Mouse (Mus musculus): ENCODE results near the gene Fsip1. TPM values are rescaled to one million over a fixed set of nuclear protein-coding genes. Genes with fewer than 3 reads are reported as not detected.

The Fsip1 gene
- polyA plus RNA-seq, 2 experiments: 0.32 to 0.40 TPM

GRCm38 (mm10) chr2:118165691-118166090, 91.1 kb downstream of the Fsip1 start:
- WGBS: 83% methylated on average over 2 of the region's 2 CpGs
- H3K9me3 ChIP-seq (ENCODE audit: control insufficient read depth, low read length): no peaks in the 10 kb centered on the region
- H3K4me3 ChIP-seq (replicated peaks; ENCODE audit: low read length): no peak overlapping the region
- peaks cover 31% of the 10 kb centered on the region for H3K4me1 ChIP-seq (ENCODE audit: control insufficient read depth, insufficient read depth, low read length)
- H3K9ac ChIP-seq (ENCODE audit: low read depth, low read length, severe bottlenecking): no peak overlapping the region
- no peak for TF ChIP-seq POLR2A (IDR thresholded peaks at IDR 0.05; ENCODE audit: borderline replicate concordance, extremely low read depth, insufficient read depth, insufficient read length)
- H3K36me3 ChIP-seq (ENCODE audit: control insufficient read depth, insufficient read depth, low read length): no peaks in the 10 kb centered on the region
- ATAC-seq (ENCODE audit: low FRiP score, low read depth) (no peak), DNase-seq (ENCODE audit: low spot score) (no peak)
- H3K27me3 ChIP-seq (ENCODE audit: control insufficient read depth, insufficient read depth, low read length): no peaks in the 10 kb centered on the region
- H3K4me2 ChIP-seq (replicated peaks; ENCODE audit: low read depth, low read length, severe bottlenecking): no peak overlapping the region
- no peak overlapping the region for H3K27ac ChIP-seq (replicated peaks; ENCODE audit: low read depth, low read length)

- Histone ChIP-seq H3K4me1 (ENCODE audit: control insufficient read depth, insufficient read depth, low read length) (peaks cover 47% of the 10 kb centered on the region), H3K4me2 (replicated peaks; ENCODE audit: low read depth, low read length, severe bottlenecking) (no peak overlapping the region), H3K27me3 (ENCODE audit: control insufficient read depth, insufficient read depth, low read length) (no peaks in the 10 kb centered on the region), H3K9ac (ENCODE audit: low read depth, low read length, severe bottlenecking) (no peak overlapping the region), H3K9me3 (ENCODE audit: control insufficient read depth, low read length) (no peaks in the 10 kb centered on the region), H3K36me3 (ENCODE audit: control insufficient read depth, insufficient read depth, low read length) (no peaks in the 10 kb centered on the region), H3K27ac (replicated peaks; ENCODE audit: low read depth, low read length) (no peak overlapping the region), H3K4me3 (replicated peaks; ENCODE audit: low read length) (no peak overlapping the region)
- no peak for ATAC-seq (ENCODE audit: low FRiP score, low read depth)
- no peak for TF ChIP-seq POLR2A (IDR thresholded peaks at IDR 0.05; ENCODE audit: borderline replicate concordance, extremely low read depth, insufficient read depth, insufficient read length)
- WGBS: 45% methylated on average over 6 of the region's 6 CpGs
- no peak for DNase-seq (ENCODE audit: low spot score)
Observed at GRCm38 (mm10) chr2:118164137-118164536, 92.6 kb downstream of the Fsip1 start.

- peak overlapping the region; percentile 56; the same call in 1 of the 2 replicates for H3K27ac ChIP-seq (replicated peaks; ENCODE audit: low read depth, low read length)
- no peak overlapping the region for H3K4me3 ChIP-seq (replicated peaks; ENCODE audit: low read length)
- 23% methylated on average over 5 of the region's 5 CpGs for WGBS
- no peak overlapping the region for H3K4me2 ChIP-seq (replicated peaks; ENCODE audit: low read depth, low read length, severe bottlenecking)
- DNase-seq (ENCODE audit: low spot score) (no peak), ATAC-seq (ENCODE audit: low FRiP score, low read depth) (no peak)
- H3K4me1 ChIP-seq (ENCODE audit: control insufficient read depth, insufficient read depth, low read length): peaks cover 56% of the 10 kb centered on the region
- no peaks in the 10 kb centered on the region for H3K36me3 ChIP-seq (ENCODE audit: control insufficient read depth, insufficient read depth, low read length)
- H3K27me3 ChIP-seq (ENCODE audit: control insufficient read depth, insufficient read depth, low read length): no peaks in the 10 kb centered on the region
- no peaks in the 10 kb centered on the region for H3K9me3 ChIP-seq (ENCODE audit: control insufficient read depth, low read length)
- TF ChIP-seq POLR2A (IDR thresholded peaks at IDR 0.05; ENCODE audit: borderline replicate concordance, extremely low read depth, insufficient read depth, insufficient read length): no peak
- H3K9ac ChIP-seq (ENCODE audit: low read depth, low read length, severe bottlenecking): no peak overlapping the region
Observed at GRCm38 (mm10) chr2:118162486-118162885, 94.3 kb downstream of the Fsip1 start.

GRCm38 (mm10) chr2:118160991-118161390, 95.8 kb downstream of the Fsip1 start:
- H3K4me3 ChIP-seq (replicated peaks; ENCODE audit: low read length): no peak overlapping the region
- H3K9ac ChIP-seq (ENCODE audit: low read depth, low read length, severe bottlenecking): no peak overlapping the region
- no peaks in the 10 kb centered on the region for H3K36me3 ChIP-seq (ENCODE audit: control insufficient read depth, insufficient read depth, low read length)
- H3K4me2 ChIP-seq (replicated peaks; ENCODE audit: low read depth, low read length, severe bottlenecking): no peak overlapping the region
- TF ChIP-seq POLR2A (IDR thresholded peaks at IDR 0.05; ENCODE audit: borderline replicate concordance, extremely low read depth, insufficient read depth, insufficient read length): no peak
- peaks cover 56% of the 10 kb centered on the region for H3K4me1 ChIP-seq (ENCODE audit: control insufficient read depth, insufficient read depth, low read length)
- H3K27me3 ChIP-seq (ENCODE audit: control insufficient read depth, insufficient read depth, low read length): no peaks in the 10 kb centered on the region
- no peak for DNase-seq (ENCODE audit: low spot score)
- peak overlapping the region; percentile 40; the same call in 1 of the 2 replicates for H3K27ac ChIP-seq (replicated peaks; ENCODE audit: low read depth, low read length)
- H3K9me3 ChIP-seq (ENCODE audit: control insufficient read depth, low read length): no peaks in the 10 kb centered on the region
- WGBS: 76% methylated on average over 2 of the region's 2 CpGs
- no peak for ATAC-seq (ENCODE audit: low FRiP score, low read depth)

- DNase-seq (ENCODE audit: low spot score) (no peak), ATAC-seq (ENCODE audit: low FRiP score, low read depth) (no peak)
- TF ChIP-seq POLR2A (IDR thresholded peaks at IDR 0.05; ENCODE audit: borderline replicate concordance, extremely low read depth, insufficient read depth, insufficient read length): no peak
- 21% methylated on average over 6 of the region's 6 CpGs for WGBS
- Histone ChIP-seq H3K36me3 (ENCODE audit: control insufficient read depth, insufficient read depth, low read length) (no peaks in the 10 kb centered on the region), H3K9me3 (ENCODE audit: control insufficient read depth, low read length) (no peaks in the 10 kb centered on the region), H3K9ac (ENCODE audit: low read depth, low read length, severe bottlenecking) (no peak overlapping the region), H3K27me3 (ENCODE audit: control insufficient read depth, insufficient read depth, low read length) (no peaks in the 10 kb centered on the region), H3K4me1 (ENCODE audit: control insufficient read depth, insufficient read depth, low read length) (peaks cover 56% of the 10 kb centered on the region), H3K4me3 (replicated peaks; ENCODE audit: low read length) (no peak overlapping the region), H3K27ac (replicated peaks; ENCODE audit: low read depth, low read length) (peak overlapping the region; percentile 40; the same call in 1 of the 2 replicates), H3K4me2 (replicated peaks; ENCODE audit: low read depth, low read length, severe bottlenecking) (no peak overlapping the region)
Observed at GRCm38 (mm10) chr2:118160547-118160946, 96.2 kb downstream of the Fsip1 start.

GRCm38 (mm10) chr2:118159126-118159525, 97.6 kb downstream of the Fsip1 start:
- H3K4me2 ChIP-seq (replicated peaks; ENCODE audit: low read depth, low read length, severe bottlenecking): no peak overlapping the region
- no peak for DNase-seq (ENCODE audit: low spot score)
- no peaks in the 10 kb centered on the region for H3K9me3 ChIP-seq (ENCODE audit: control insufficient read depth, low read length)

More at GRCm38 (mm10) chr2:118159126-118159525, 97.6 kb downstream of the Fsip1 start:
- Histone ChIP-seq H3K9ac (ENCODE audit: low read depth, low read length, severe bottlenecking) (no peak overlapping the region), H3K4me1 (ENCODE audit: control insufficient read depth, insufficient read depth, low read length) (peaks cover 52% of the 10 kb centered on the region), H3K27ac (replicated peaks; ENCODE audit: low read depth, low read length) (no peak overlapping the region), H3K4me3 (replicated peaks; ENCODE audit: low read length) (no peak overlapping the region), H3K36me3 (ENCODE audit: control insufficient read depth, insufficient read depth, low read length) (no peaks in the 10 kb centered on the region), H3K27me3 (ENCODE audit: control insufficient read depth, insufficient read depth, low read length) (no peaks in the 10 kb centered on the region)
- WGBS: 16% methylated on average over 6 of the region's 6 CpGs
- TF ChIP-seq POLR2A (IDR thresholded peaks at IDR 0.05; ENCODE audit: borderline replicate concordance, extremely low read depth, insufficient read depth, insufficient read length): no peak
- ATAC-seq (ENCODE audit: low FRiP score, low read depth): no peak
